Mouse (Mus musculus): ENCODE results near the gene Jph2. TPM values are rescaled to one million over a fixed set of nuclear protein-coding genes. Genes with fewer than 3 reads are reported as not detected.

The Jph2 gene
- total RNA-seq, 2 experiments from 2014 or later = not detected

- ATAC-seq (replicated peaks; ENCODE audit: low FRiP score, poor library complexity, severe bottlenecking) = no peak
Measured at GRCm38 (mm10) chr2:163370175-163370574, 27.6 kb downstream of the Jph2 start.

DNA sequence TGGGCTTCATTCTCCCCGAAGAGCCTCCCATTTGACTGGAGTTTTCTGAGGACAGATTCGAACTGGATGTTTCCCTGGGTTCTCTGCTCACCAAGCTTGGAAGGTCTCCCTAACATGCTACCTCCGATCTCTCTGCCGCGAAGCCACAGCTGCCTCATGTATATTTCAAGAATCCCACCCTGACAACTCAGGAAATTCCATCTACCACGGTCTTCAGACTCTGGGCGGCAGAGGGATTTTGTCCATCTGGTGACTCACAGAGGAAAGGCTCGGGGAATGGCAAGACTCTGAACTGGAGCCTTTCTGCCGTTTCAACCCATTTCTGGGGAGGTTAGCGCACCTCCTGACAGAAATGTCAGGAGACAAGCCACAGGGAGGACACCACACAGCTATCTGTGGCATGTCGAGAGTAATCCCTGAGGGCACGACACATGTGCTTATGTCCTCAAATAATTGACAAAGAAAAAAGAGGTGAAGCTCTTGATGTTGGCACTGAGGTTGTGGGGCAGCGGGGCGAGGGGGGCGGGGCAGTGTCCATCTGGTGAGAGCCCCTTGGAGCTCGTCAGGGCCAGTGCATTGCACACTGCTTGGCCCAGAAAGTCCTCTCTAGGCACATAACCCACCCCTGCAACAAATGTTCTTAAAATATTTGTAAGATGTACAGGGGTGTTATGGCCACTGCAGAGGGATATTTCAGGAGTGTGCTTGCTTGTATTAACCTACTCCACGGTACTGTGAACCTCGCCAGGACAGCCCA lies 32.8 kb downstream of the Jph2 start:
- no peak for ATAC-seq (replicated peaks; ENCODE audit: low FRiP score, poor library complexity, severe bottlenecking)

GRCm38 (mm10) chr2:163362940-163363921 lies 34.6 kb downstream of the Jph2 start:
- no peak for ATAC-seq (replicated peaks; ENCODE audit: low FRiP score, poor library complexity, severe bottlenecking)

- ATAC-seq (replicated peaks; ENCODE audit: low FRiP score, poor library complexity, severe bottlenecking) = no peak
Measured at GRCm38 (mm10) chr2:163360858-163361623, 36.8 kb downstream of the Jph2 start.

DNA sequence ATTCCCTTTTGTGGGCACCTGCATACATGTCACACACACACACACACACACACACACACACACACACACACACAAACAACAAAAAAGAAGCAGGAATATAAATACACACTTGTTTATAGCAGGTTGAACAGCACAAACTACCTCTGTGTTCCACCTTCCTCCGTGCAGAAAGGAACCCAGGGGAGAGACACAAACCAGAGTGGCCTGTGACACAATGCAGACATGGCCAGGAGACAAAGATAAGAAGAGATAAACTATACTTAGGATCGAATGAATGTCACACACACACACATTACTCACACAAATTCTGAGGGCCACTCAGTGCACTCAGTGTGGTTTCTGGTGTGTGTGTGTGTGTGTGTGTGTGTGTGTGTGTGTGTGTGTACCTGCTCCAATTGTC lies 38.5 kb downstream of the Jph2 start:
- no peak for ATAC-seq (replicated peaks; ENCODE audit: low FRiP score, poor library complexity, severe bottlenecking)

DNA sequence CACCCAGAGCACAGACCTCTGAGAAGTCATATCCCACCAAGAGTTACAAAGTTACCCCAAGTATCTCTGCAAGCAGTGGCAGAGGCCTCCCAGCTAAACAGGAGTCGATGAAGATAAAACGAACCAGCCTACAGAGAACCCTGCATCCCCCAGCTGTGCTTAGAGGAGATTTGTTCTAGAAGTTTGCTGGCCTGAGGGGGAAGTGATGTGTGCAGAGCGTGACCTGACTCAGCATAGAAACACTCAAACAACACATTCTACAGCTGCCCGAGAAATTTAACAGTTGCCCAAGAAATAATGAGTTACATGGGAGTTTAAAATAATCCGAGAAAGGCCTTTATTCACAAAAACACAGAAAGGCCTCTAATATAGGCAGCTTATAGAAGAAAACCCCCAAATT lies 39.1 kb downstream of the Jph2 start:
- no peak for ATAC-seq (replicated peaks; ENCODE audit: low FRiP score, poor library complexity, severe bottlenecking)

DNA sequence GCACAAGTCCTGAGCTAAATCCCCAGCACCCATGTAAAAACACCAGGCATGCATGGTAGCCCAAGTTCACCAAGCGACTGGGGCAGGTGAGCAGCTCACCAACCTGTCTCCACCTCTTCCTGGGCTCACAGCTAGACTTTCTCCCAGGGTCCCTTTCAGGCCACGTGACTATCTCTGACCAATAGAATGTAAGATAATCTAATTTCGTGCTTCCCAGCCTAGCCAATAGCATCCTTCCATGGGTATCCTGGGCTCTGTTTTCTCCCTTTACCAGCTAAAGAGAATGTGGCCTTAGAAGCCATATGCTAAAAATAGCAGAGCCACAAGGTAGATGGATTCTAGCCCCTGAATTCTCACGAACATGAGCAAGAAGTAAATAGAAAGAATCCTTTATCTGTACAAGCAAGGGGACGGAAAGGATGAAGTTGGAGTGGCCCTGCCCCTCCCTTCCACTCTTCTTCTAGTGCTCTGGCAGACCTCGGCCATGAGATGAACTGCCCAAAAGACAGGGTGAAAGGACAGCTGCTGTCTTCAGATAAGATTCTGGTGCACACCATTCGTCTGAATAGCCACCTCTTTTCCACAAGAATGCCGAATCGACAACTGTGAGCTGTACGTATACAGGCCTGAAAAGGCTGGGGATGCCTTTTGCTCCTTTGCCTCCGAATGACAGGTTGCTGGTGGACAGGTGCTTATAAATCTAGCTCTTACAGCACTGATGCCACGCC lies 41.5 kb downstream of the Jph2 start:
- peak; percentile 79 for ATAC-seq (replicated peaks; ENCODE audit: low FRiP score, poor library complexity, severe bottlenecking)

DNA sequence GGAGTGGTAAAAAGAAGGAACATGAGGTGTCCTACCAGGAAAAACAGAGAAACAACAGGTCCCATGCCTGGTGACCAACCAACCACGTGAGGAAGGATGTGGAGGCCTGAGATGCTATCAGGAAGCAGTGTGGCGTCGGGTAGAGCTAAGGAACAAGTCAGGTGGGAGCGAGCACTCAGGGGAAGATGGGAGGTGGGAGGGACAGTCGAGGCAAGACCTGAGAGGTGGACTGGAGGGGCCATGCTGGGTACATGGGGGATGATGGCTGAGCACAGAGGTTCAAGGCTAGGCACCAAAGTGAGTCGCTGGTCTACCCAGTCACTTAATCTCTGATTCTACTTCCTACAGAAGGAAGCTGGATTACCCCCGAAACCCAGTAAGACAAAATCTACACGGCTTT lies 42.1 kb downstream of the Jph2 start:
- no peak for ATAC-seq (replicated peaks; ENCODE audit: low FRiP score, poor library complexity, severe bottlenecking)

GRCm38 (mm10) chr2:163353731-163354130 lies 44.1 kb downstream of the Jph2 start:
- ATAC-seq (replicated peaks; ENCODE audit: low FRiP score, poor library complexity, severe bottlenecking) = no peak

DNA sequence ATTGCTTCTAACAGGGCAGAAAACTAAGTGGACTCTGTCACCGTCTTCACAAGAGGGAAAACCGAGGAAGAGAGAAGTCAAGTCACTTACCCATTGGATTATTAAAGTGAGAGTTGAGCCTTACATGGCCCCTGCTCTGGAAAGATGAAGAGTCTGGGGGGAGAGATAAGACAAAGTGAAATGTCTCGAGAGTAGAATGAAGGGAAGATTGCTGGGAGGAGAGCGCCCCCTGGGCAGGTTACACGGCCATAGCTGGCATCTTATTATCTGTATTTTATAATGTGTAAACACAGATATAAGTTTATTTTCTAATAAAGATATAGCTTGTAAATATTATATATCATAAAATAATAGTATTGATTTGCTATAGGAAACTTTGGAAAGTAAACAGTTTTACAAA lies 47.4 kb downstream of the Jph2 start:
- no peak for ATAC-seq (replicated peaks; ENCODE audit: low FRiP score, poor library complexity, severe bottlenecking)

DNA sequence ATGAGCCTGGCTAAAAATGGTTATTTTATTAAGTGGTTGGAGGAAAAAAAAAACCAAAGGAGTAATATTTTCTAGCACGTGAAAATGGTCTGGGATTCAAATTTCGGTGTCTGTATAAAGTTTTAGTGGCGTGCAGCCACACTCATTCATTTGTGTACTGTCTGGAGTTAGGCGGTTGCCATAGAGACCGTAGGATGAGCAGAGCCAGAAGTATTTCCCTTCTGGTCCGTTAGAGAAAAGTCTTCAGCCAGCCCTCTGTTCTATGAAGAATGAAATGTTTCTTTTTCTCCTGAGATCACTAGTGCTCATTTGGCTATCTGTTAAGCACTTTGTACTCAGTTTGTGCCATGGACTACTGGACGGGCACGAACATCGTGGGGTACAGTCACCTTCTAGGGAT lies 48.4 kb downstream of the Jph2 start:
- no peak for ATAC-seq (replicated peaks; ENCODE audit: low FRiP score, poor library complexity, severe bottlenecking)

GRCm38 (mm10) chr2:163348677-163349076 lies 49.1 kb downstream of the Jph2 start:
- ATAC-seq (replicated peaks; ENCODE audit: low FRiP score, poor library complexity, severe bottlenecking) = no peak

GRCm38 (mm10) chr2:163347517-163348184 lies 50.1 kb downstream of the Jph2 start:
- no peak for ATAC-seq (replicated peaks; ENCODE audit: low FRiP score, poor library complexity, severe bottlenecking)

GRCm38 (mm10) chr2:163346497-163346896 lies 51.3 kb downstream of the Jph2 start:
- ATAC-seq (replicated peaks; ENCODE audit: low FRiP score, poor library complexity, severe bottlenecking) = no peak

DNA sequence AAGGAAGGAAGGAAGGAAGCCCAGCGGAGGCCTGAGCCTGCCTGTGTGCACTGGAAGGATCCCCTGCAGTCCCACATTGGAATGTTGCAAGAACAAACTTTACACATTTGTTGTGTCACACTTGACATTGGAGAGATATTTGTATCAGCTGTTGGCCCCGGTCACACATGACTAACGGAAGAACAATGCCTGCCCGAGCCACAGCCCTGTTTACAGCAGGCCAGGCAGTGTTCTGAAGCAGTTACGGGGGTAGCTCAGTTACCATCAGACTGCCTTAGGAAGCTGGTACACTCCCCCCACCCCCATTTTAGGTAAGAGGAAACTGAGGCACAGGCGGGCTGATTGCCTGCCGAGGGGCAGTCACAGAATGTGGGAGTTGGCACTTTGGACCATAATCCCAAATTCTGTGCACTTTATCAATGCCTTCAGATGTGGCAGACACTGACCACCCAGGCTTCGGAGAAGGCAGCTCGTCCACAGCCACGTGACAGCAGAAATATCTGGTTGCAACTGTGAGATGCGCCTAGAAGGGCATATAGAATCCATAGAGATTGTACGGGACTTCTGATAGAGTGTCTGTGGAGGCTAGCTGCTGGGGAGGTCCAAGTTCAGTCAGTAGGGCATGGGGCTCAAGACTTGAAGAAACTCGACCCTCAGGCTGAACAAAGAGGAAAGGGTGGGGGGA lies 52.7 kb downstream of the Jph2 start:
- ATAC-seq (replicated peaks; ENCODE audit: low FRiP score, poor library complexity, severe bottlenecking) = no peak

GRCm38 (mm10) chr2:163343671-163344070 lies 54.1 kb downstream of the Jph2 start:
- 0 out of 2 replicates have a peak, but pooled peaks have one; percentile 57 for ATAC-seq (replicated peaks; ENCODE audit: low FRiP score, poor library complexity, severe bottlenecking)

DNA sequence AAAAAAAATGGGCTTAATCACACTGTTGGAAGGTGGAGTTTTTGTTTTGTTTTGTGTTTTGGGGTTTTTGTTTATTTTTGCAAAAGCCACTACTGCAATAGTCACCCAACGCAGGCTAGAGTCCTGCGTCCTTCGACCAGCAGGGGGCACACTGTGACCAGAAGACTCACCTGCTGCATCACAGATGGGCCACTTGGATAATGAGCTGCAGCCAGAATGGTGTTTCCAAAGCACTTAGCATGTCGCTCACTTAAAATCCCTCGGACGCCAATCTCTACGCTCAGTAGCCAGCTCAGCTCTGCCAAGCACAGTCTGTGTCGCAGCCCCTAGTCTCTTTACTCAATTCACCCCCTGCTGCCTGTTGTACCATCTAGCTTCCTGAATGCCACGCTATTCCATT lies 57.5 kb downstream of the Jph2 start:
- ATAC-seq (replicated peaks; ENCODE audit: low FRiP score, poor library complexity, severe bottlenecking) = no peak

DNA sequence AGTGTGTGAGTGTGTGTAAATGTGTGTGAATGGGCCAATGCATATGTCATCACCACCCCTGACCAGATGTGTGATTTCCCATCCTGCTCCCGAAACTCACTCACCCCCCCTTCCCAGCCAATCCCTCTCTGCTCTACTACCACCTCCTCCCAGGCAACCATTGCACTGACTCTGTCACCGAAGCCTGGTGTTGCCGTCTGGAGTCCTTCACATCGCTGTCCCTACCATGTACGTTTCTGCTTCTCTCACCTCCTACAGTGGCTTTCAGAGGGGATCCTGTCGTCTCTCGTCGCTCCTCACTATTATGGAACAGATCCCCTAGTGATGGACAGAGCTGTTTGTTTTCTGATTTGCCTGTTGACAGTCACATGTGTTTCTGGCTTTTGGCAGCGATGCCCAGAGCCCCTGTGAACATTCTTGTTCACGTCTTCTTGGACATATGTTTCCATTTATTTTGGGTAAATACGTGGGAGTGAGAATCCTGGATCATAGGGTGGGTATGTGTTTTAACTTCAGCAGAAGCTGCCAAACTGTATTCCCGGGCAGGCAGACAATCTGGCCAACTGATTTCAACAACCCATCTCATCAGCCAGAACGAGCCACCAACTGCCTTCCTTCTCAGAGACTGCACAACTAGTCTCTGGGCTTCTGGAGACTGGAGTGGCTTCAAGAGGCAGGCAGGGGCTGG lies 65.3 kb downstream of the Jph2 start:
- no peak for ATAC-seq (replicated peaks; ENCODE audit: low FRiP score, poor library complexity, severe bottlenecking)

Measured in erythroblast, adult 5-6 weeks (primary cell).